In the genomic region with DNA sequence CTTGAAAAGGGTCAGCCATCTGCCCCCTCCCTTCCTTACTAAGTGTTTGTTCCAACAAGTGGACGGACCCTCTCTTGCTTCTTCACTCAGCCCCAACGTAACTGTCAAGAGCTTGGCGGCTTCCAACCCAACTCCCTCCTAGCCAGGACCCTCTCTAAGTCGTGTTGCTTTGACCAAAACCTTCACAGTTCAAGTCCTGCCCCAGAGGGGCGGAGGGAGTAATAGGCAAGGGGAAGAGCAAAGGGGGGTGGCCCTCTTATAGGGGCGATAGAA, we compare ENCODE assay signal across 8 mouse cellular contexts. TPM values are rescaled to one million over a fixed set of nuclear protein-coding genes. Genes with fewer than 3 reads are reported as not detected.
DNase-seq lines count a peak whose midpoint lies in the region; ATAC-seq lines count a peak whose summit lies in the region.

No protein-coding gene starts in this region.

- peak overlapping the region; percentile 73 for H3K9ac ChIP-seq in kidney, embryonic 16.5 days (replicated peaks; ENCODE audit: low read length)
- H3K9ac ChIP-seq in embryonic facial prominence, embryonic 13.5 days: peak overlapping the region; percentile 82
- H3K9ac ChIP-seq in intestine, embryonic 15.5 days: peak overlapping the region; percentile 52

- no peak for DNase-seq in kidney, postnatal 25 days
- peak; percentile 63 for DNase-seq in neural tube, embryonic 10.5 days (ENCODE audit: extremely low spot score, low spot score)
- no peak for DNase-seq in thymus, postnatal 10 days (ENCODE audit: low spot score in 2 of 2)
- no peak for DNase-seq in spleen, postnatal 10 days (ENCODE audit: low spot score in 2 of 2)

- no peak overlapping the region for H3K27ac ChIP-seq in kidney, embryonic 16.5 days (ENCODE audit: low read length)
- H3K27ac ChIP-seq in embryonic facial prominence, embryonic 13.5 days: no peak overlapping the region
- peak overlapping the region; percentile 54; the same call in 1 of the 2 replicates for H3K27ac ChIP-seq in intestine, embryonic 15.5 days

- H3K4me2 ChIP-seq in kidney, embryonic 16.5 days (replicated peaks; ENCODE audit: low read depth, low read length): peak overlapping the region; percentile 71
- peak overlapping the region; percentile 94 for H3K4me2 ChIP-seq in embryonic facial prominence, embryonic 13.5 days
- H3K4me2 ChIP-seq in intestine, embryonic 15.5 days (replicated peaks): peak overlapping the region; percentile 89

- H3K4me1 ChIP-seq in kidney, embryonic 16.5 days (ENCODE audit: insufficient read depth, low read length): peaks cover 43% of the 10 kb centered on the region
- H3K4me1 ChIP-seq in embryonic facial prominence, embryonic 13.5 days: peaks cover 44% of the 10 kb centered on the region
- H3K4me1 ChIP-seq in intestine, embryonic 15.5 days (replicated peaks): peaks cover 44% of the 10 kb centered on the region

- peak overlapping the region; percentile 53 for H3K4me3 ChIP-seq in kidney, embryonic 16.5 days (ENCODE audit: low read length)
- peak overlapping the region; percentile 57 for H3K4me3 ChIP-seq in embryonic facial prominence, embryonic 13.5 days
- peak overlapping the region; percentile 45 for H3K4me3 ChIP-seq in intestine, embryonic 15.5 days (replicated peaks)

- H3K36me3 ChIP-seq in kidney, embryonic 16.5 days (ENCODE audit: insufficient read depth, low read length): peaks cover 25% of the 10 kb centered on the region
- H3K36me3 ChIP-seq in embryonic facial prominence, embryonic 13.5 days: peaks cover 63% of the 10 kb centered on the region
- H3K36me3 ChIP-seq in intestine, embryonic 15.5 days: peaks cover 25% of the 10 kb centered on the region

- WGBS in kidney, embryonic 16.5 days: 0% methylated on average over 6 of the region's 6 CpGs
- 1% methylated on average over 6 of the region's 6 CpGs for WGBS in embryonic facial prominence, embryonic 13.5 days
- 5% methylated on average over 6 of the region's 6 CpGs for WGBS in intestine, embryonic 15.5 days

- ATAC-seq in kidney, embryonic 16.5 days (ENCODE audit: low FRiP score, low TSS enrichment): 0 out of 2 replicates have a peak, but pooled peaks have one; percentile 3
- no peak for ATAC-seq in embryonic facial prominence, embryonic 13.5 days (ENCODE audit: insufficient number of reproducible peaks, insufficient read depth, low FRiP score, low TSS enrichment, low read depth)
- ATAC-seq in intestine, embryonic 15.5 days: 0 out of 2 replicates have a peak, but pooled peaks have one; percentile 1
- ATAC-seq in megakaryocyte-erythroid progenitor cell, adult 5-6 weeks (replicated peaks; ENCODE audit: low FRiP score, low TSS enrichment, poor library complexity, severe bottlenecking): no peak

- H3K9me3 ChIP-seq in kidney, embryonic 16.5 days (ENCODE audit: low read length): no peaks in the 10 kb centered on the region
- no peaks in the 10 kb centered on the region for H3K9me3 ChIP-seq in embryonic facial prominence, embryonic 13.5 days
- no peaks in the 10 kb centered on the region for H3K9me3 ChIP-seq in intestine, embryonic 15.5 days

- H3K27me3 ChIP-seq in kidney, embryonic 16.5 days (ENCODE audit: insufficient read depth, low read length): peaks cover 15% of the 10 kb centered on the region
- peaks cover 58% of the 10 kb centered on the region for H3K27me3 ChIP-seq in embryonic facial prominence, embryonic 13.5 days
- H3K27me3 ChIP-seq in intestine, embryonic 15.5 days (replicated peaks): peaks cover 16% of the 10 kb centered on the region

RNA-seq across cellular contexts. Expression of a gene that starts 0.9 kb away (rescaled TPM):
- 70.4 and 71.7 TPM in 2 replicates for polyA plus RNA-seq in kidney, embryonic 16.5 days (2015; fragmentation: Nextera tagmentation; extraction: Ambion mirVana)
- polyA plus RNA-seq in embryonic facial prominence, embryonic 13.5 days (2015; fragmentation: Nextera tagmentation; extraction: Ambion mirVana): 24.8 and 26.1 TPM in 2 replicates
- polyA plus RNA-seq in intestine, embryonic 15.5 days (2015; fragmentation: Nextera tagmentation; extraction: Ambion mirVana): 36.8 and 38.0 TPM in 2 replicates
- total RNA-seq in megakaryocyte-erythroid progenitor cell, adult 5-6 weeks (2014; fragmentation: Nextera tagmentation): not detected in 2 replicates
- total RNA-seq in megakaryocyte-erythroid progenitor cell, adult 5-6 weeks (2017): not detected in 2 replicates

RNA-seq across cellular contexts. Expression of a gene that starts 8.9 kb away (rescaled TPM):
- polyA plus RNA-seq in kidney, embryonic 16.5 days (2015; fragmentation: Nextera tagmentation; extraction: Ambion mirVana): not detected in 2 replicates
- polyA plus RNA-seq in embryonic facial prominence, embryonic 13.5 days (2015; fragmentation: Nextera tagmentation; extraction: Ambion mirVana): not detected in 2 replicates
- polyA plus RNA-seq in intestine, embryonic 15.5 days (2015; fragmentation: Nextera tagmentation; extraction: Ambion mirVana): not detected in 2 replicates
- not detected in 2 replicates for total RNA-seq in megakaryocyte-erythroid progenitor cell, adult 5-6 weeks (2014; fragmentation: Nextera tagmentation)
- not detected in 2 replicates for total RNA-seq in megakaryocyte-erythroid progenitor cell, adult 5-6 weeks (2017)

RNA-seq across cellular contexts. Expression of a gene that starts 14.9 kb away (rescaled TPM):
- 31.9 and 34.1 TPM in 2 replicates for polyA plus RNA-seq in kidney, embryonic 16.5 days (2015; fragmentation: Nextera tagmentation; extraction: Ambion mirVana)
- polyA plus RNA-seq in embryonic facial prominence, embryonic 13.5 days (2015; fragmentation: Nextera tagmentation; extraction: Ambion mirVana): 36.1 and 36.7 TPM in 2 replicates
- 17.8 and 22.6 TPM in 2 replicates for polyA plus RNA-seq in intestine, embryonic 15.5 days (2015; fragmentation: Nextera tagmentation; extraction: Ambion mirVana)
- total RNA-seq in megakaryocyte-erythroid progenitor cell, adult 5-6 weeks (2014; fragmentation: Nextera tagmentation): 12.9 and 17.9 TPM in 2 replicates
- total RNA-seq in megakaryocyte-erythroid progenitor cell, adult 5-6 weeks (2017): 11.9 and 13.3 TPM in 2 replicates

RNA-seq across cellular contexts. Expression of a gene that starts 29.5 kb away (rescaled TPM):
- 56.6 and 65.6 TPM in 2 replicates for polyA plus RNA-seq in kidney, embryonic 16.5 days (2015; fragmentation: Nextera tagmentation; extraction: Ambion mirVana)
- 73.9 and 76.4 TPM in 2 replicates for polyA plus RNA-seq in embryonic facial prominence, embryonic 13.5 days (2015; fragmentation: Nextera tagmentation; extraction: Ambion mirVana)
- polyA plus RNA-seq in intestine, embryonic 15.5 days (2015; fragmentation: Nextera tagmentation; extraction: Ambion mirVana): 50.2 and 53.9 TPM in 2 replicates
- 60.7 and 74.1 TPM in 2 replicates for total RNA-seq in megakaryocyte-erythroid progenitor cell, adult 5-6 weeks (2014; fragmentation: Nextera tagmentation)
- total RNA-seq in megakaryocyte-erythroid progenitor cell, adult 5-6 weeks (2017): 44.7 and 67.9 TPM in 2 replicates

RNA-seq across cellular contexts. Expression of a gene that starts 40.0 kb away (rescaled TPM):
- polyA plus RNA-seq in kidney, embryonic 16.5 days (2015; fragmentation: Nextera tagmentation; extraction: Ambion mirVana): 2.5 and 2.8 TPM in 2 replicates
- 6.5 and 8.7 TPM in 2 replicates for polyA plus RNA-seq in embryonic facial prominence, embryonic 13.5 days (2015; fragmentation: Nextera tagmentation; extraction: Ambion mirVana)
- polyA plus RNA-seq in intestine, embryonic 15.5 days (2015; fragmentation: Nextera tagmentation; extraction: Ambion mirVana): 6.1 and 7.6 TPM in 2 replicates
- total RNA-seq in megakaryocyte-erythroid progenitor cell, adult 5-6 weeks (2014; fragmentation: Nextera tagmentation): 1.1 and 2.8 TPM in 2 replicates
- total RNA-seq in megakaryocyte-erythroid progenitor cell, adult 5-6 weeks (2017): 0.33 and 0.88 TPM in 2 replicates

Comparison
In these comparisons a context has a peak if more than half of its experiments do, and no peak if none do; other contexts are left out.
1. ATAC-seq: peak in kidney, embryonic 16.5 days (single experiment) and intestine, embryonic 15.5 days (single experiment); none in embryonic facial prominence, embryonic 13.5 days (single experiment) and megakaryocyte-erythroid progenitor cell, adult 5-6 weeks (single experiment).
2. Peak in every context shown above with its lines, with median percentiles within 50 percentile points of each other: H3K4me2 ChIP-seq, H3K4me3 ChIP-seq and H3K9ac ChIP-seq.